Mouse (Mus musculus) bone marrow macrophage, adult 2 months (primary cell): ENCODE results near the gene Tmem116. TPM values are rescaled to one million over a fixed set of nuclear protein-coding genes. Genes with fewer than 3 reads are reported as not detected.

Experiments
- H3K27ac ChIP-seq: 2 replicates; pipeline ENCODE4 v1.5.1; 2012; ENCODE audit warnings: low read depth, low read length; ENCODE audit not compliant: insufficient read depth
- H3K4me1 ChIP-seq: 2 replicates; pipeline ENCODE4 v1.6.1; 2012; ENCODE audit warnings: low read length; ENCODE audit not compliant: control insufficient read depth, insufficient read depth
- H3K4me3 ChIP-seq: 2 replicates; pipeline ENCODE4 v1.5.1; 2012; ENCODE audit warnings: mild to moderate bottlenecking, low read length, moderate library complexity; ENCODE audit not compliant: insufficient read depth
- CTCF ChIP-seq: IDR thresholded peaks from 2 replicates; pipeline ENCODE4 v1.5.1; 2012; ENCODE audit warnings: low read depth, mild to moderate bottlenecking, low read length, moderate library complexity
- POLR2A ChIP-seq: IDR thresholded peaks from 2 replicates; pipeline ENCODE4 v1.6.1; 2012; ENCODE audit warnings: mild to moderate bottlenecking, low read depth, low read length, borderline replicate concordance
- polyA plus RNA-seq: library from polyadenylated mRNA; stranded (reverse); fragments of >200 nt; gene quantifications from 2 replicates; pipeline ENCODE4 v1.2.4, GENCODE M21; 2012; ENCODE audit not compliant: missing spikeins, insufficient read depth, insufficient read length

Gene Tmem116
- polyA plus RNA-seq, 1 experiment = 2.3 TPM

DNA sequence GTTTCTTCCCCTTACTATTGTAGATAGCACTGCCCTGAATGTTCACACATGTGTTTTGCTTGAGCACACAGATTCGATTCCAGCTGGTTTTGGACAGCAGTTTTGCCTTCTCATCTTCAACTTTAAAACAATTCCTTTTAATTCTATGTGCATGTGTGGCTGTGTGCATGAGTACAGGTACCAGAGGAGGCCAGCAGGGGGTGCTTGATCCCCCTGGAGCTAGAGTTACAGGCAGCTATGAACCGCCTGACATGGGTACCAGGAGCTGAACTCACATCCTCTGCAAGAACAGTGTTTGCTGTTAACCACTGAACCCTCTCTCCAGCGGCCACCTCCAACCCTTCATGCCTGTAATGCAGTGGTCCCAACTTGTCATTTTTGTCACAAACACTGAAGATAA is 3.2 kb upstream of the Tmem116 start:
- peaks cover 15% of the 10 kb centered on the region for H3K4me1 ChIP-seq
- peak; percentile 26; the same call in 1 of the 2 replicates for TF ChIP-seq CTCF
- TF ChIP-seq POLR2A = no peak

DNA sequence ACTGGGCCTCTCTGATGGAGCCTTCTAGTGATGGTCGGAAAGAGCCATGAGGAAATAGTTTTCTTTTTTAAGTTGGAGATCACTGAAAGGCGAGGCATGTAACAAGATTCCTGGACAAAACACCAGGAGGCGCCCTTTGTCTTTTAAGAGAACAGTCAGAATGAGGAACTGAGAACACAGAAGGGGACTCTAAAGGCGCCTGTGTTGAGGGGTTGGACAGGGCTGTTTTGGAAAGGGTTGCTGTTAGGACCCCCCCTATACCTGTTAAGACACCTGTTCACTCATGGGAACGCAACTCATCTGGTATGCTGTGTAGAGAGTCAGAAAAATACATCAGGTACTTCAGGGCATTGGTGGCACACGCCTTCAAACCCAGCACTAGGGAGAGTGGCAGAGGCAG is 1.7 kb upstream of the Tmem116 start:
- TF ChIP-seq POLR2A (no peak), CTCF (no peak)
- Histone ChIP-seq H3K27ac (peak overlapping the region; percentile 58), H3K4me3 (peak overlapping the region; percentile 40), H3K4me1 (peaks cover 27% of the 10 kb centered on the region)

More for the DNA sequence above, 3.2 kb upstream of the Tmem116 start:
- Histone ChIP-seq H3K4me3 (no peak overlapping the region), H3K27ac (no peak overlapping the region)

DNA sequence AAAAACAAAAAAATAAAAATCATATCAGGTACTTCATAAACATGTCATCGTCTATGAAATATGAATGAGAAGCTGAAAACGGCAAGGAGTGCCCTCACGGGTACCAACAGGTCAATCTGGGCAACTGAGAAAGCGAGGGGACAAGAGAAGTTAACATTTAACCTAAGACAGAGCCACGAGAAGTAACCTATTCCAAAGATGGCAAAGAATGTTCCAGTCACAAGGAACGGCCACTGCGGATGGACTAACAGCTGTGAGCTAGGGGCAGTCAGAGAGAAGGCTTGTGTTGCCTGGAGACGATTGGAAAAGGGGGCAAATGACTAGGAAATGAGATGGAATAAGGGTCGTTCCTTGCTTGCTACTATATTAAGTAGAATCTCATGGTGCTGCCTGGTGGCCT is 1.2 kb upstream of the Tmem116 start:
- peak overlapping the region; percentile 40 for H3K4me3 ChIP-seq
- peaks cover 30% of the 10 kb centered on the region for H3K4me1 ChIP-seq
- TF ChIP-seq POLR2A (no peak), CTCF (no peak)
- H3K27ac ChIP-seq = peak overlapping the region; percentile 58

DNA sequence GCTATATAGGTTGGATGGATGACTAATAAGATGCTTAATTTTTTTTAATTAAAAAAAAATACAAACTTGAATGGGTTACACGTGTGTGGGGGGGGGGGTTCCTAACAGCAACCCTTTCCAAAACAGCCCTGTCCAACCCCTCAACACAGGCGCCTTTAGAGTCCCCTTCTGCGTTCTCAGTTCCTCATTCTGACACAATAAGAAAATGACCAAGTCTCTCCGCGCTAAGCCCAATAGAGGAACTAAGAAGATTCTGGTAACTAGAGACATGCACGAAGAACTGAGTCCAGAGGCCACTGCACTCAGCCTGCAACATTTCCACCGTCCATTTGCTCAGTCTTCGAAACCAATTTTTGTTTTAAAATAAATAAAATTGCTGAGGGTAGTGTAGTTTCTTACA is 490 bp upstream of the Tmem116 start:
- peak overlapping the region; percentile 95 for H3K27ac ChIP-seq

DNA sequence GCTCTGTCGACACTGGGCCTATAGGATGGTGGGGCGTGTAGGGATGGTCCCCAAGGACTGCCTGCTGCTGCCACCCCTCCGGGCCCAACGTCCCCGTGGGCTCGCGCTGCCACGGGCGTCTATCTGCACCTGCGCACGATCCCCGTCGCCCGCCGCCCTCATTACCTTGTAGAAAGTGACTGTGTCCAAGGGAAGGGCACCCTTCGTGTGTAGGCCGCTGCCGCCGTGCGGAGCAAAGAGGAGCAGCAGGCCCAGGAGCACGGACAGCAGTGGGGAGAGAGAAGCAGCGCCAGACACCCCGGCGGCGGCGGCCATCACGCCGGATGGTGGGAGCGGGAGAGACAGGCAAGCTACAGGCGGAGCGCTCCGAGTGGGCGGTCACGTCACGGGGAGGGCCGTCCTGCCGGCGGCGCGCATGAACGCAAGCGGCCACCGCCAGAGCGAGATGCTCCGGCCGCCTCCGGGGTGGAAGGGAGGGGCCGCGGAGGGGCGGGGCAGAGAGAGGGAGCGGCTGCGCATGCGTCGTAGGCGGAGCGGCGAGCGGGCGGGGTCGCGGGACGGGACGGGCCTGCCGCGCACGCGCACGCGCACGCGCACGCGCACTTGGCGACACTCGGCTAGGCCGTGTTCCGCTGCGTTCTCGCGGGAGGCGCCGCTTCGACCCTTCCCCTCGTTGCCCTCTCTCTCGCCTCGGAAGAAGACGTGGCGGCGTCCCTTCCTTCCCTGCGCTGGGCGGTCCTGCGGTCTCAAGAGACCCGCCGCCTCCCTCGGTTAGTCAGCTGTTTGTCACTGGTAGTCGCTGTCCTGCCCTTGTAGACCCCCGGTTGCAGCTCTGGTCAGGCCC is 555 bp downstream of the Tmem116 start, which contains the start of gene Erp29:
TSS of gene Erp29 (minus strand) at position 481 of the 844 bp plus-strand sequence.
- peak within 1 kb of the TSS; percentile 94 for H3K4me3 ChIP-seq
- TF ChIP-seq POLR2A (no peak; the same call in 1 of the 2 replicates), CTCF (no peak)
- H3K4me1 ChIP-seq = peaks cover 30% of the 10 kb centered on the region
- peak within 1 kb of the TSS; percentile 97 for H3K27ac ChIP-seq

More for the DNA sequence above, 490 bp upstream of the Tmem116 start:
- Histone ChIP-seq H3K4me3 (peak overlapping the region; percentile 94), H3K4me1 (peaks cover 30% of the 10 kb centered on the region)
- no peak for TF ChIP-seq CTCF
- TF ChIP-seq POLR2A = no peak

DNA sequence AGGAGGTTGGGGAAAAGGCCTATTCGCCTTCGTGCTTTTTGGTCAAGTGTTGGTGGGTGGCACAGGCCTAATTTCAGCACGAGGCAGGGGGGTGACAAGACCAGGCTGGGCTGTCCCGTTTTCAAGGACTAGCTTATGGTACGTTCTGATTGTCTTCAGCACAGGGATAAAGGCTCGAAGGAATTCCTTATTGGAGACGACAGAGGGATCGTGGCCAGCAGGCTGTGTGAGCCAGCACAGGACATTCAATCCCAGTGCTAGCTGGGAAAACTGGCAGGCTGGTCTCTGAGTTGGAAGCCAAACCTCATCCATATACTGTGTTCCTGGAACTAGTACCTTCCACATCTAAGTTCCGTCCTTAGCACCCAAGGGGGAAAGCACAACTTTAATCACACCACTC is 1.2 kb downstream of the Tmem116 start:
- peak overlapping the region; percentile 93 for H3K4me3 ChIP-seq
- peak overlapping the region; percentile 97 for H3K27ac ChIP-seq
- H3K4me1 ChIP-seq = peaks cover 30% of the 10 kb centered on the region
- TF ChIP-seq POLR2A = no peak
- TF ChIP-seq CTCF = no peak

DNA sequence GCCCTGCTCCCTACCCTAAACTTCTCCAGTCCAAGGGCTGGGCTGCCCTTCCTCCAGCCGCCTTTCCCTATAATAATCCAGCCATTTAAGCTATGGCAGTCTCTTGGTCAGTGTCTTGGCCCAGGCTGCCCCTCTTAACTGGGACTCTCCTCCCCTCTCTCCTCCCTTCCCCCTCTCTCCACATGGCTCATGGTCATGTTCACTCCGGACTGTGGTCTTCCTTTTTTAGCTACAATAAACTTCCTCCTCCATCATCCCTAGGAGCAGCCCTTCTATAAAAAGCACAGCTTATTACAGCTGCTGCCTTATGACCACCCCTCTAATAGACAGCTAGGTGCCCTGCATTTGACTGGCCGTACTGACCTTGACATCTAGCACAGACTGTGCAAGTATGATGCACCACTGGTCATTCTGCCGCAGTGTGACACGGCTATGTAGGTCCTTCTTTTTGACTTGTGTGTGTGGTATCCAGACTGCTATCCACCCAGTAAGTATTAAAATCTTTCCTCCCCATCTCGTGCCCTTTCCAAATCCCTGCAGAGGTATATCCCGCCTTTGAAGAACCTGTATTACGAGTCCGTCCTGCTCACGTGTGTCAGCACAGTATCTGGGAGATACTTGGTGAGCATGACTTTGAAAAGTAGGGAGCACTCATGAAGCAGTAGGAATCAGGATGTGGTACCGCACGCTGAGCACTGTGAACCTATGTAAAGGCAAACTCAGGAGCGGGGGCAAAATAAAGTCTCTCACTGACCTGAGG is 2.2 kb downstream of the Tmem116 start:
- Histone ChIP-seq H3K4me3 (peak overlapping the region; percentile 93), H3K4me1 (peaks cover 30% of the 10 kb centered on the region), H3K27ac (peak overlapping the region; percentile 97)
- TF ChIP-seq POLR2A = no peak
- no peak for TF ChIP-seq CTCF

DNA sequence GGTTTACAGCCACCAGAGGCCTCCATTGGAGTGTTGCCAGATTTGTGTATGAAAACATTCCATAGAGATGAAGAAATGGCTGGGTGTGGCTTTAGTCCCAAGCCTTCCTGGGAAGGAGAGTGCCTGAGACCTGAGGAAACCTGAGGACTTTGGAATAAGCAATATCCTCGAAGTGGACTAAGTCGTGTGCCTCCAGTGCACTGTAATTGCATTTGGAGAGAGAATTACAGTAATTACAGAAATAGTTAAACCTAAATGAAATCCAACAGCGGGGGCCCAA is 2.8 kb downstream of the Tmem116 start:
- Histone ChIP-seq H3K4me3 (no peak overlapping the region), H3K4me1 (peaks cover 24% of the 10 kb centered on the region), H3K27ac (peak overlapping the region; percentile 97)
- TF ChIP-seq POLR2A (no peak), CTCF (no peak)

DNA sequence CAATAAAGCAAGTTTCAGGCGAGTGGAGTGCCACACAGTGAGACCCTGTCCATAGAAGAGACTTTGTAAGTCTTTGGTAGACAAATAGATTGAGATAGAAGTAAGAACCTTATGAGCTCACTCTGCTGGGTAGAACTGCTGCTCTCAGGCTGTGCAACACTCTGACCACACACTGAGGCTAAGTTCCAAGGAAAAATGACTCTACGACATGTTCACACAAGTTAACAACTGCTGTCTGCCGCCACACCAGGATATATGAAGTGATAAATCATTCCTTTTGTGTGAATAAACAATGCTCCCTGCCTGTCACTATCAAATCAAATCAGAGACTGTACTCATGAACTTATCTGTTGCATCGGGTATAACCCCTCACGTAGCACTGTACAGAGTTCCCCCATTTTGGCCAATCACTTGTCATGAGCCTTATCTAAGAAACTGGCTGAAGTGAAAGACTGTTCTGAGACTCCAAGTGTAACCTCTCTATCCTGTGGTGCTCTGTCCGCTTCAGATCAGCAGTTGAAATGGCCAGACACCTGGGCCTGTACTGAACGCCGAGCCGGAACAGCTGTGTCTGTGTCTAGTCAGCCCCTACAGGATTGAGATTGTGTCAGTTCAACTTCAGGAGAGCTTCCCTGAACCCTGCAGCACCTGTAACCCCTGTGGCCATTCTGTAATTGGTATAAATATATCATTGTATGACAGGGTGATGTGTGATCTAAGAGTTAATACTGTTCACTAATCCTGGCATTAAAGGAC is 4.0 kb downstream of the Tmem116 start:
- Histone ChIP-seq H3K4me3 (no peak overlapping the region), H3K4me1 (peaks cover 16% of the 10 kb centered on the region), H3K27ac (no peak overlapping the region)
- TF ChIP-seq CTCF (no peak), POLR2A (no peak)
